Mouse (Mus musculus): Measurements from ENCODE around the gene Sbk1. TPM values are rescaled to one million over a fixed set of nuclear protein-coding genes. Genes with fewer than 3 reads are reported as not detected.

Gene Sbk1
- polyA plus RNA-seq, 1 experiment from 2014 or later = 122 TPM

DNA sequence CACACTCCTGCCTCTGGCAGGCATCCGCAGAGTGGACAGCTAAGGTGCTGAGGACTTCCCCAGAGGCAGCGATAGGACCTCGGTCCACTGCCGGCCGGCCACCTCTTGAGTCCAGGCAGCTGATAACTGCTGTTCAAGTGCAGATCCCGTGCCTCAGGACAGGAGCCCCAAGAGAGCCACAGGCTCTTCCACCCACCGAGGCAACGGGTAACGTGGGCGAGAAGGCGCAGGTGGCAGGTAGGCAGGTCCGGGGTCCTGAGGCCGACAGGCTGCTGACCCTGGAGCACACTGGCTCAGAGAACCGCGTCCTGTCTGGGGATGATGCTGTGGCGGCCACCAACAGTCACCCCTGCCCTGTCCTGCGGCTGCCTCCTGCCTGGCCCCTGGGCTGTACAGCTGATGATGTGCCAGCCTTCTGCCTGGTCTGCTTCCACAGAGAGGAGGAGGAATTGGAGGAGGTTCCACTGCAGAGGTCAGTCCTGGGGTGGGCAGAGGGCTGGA is 23.7 kb upstream of the Sbk1 start:
- 48% methylated on average over 17 of the region's 17 CpGs for WGBS
- H3K4me3 ChIP-seq = peak overlapping the region; percentile 26; the same call in 1 of the 2 replicates
- H3K27ac ChIP-seq = peak overlapping the region; percentile 42; the same call in 1 of the 2 replicates

DNA sequence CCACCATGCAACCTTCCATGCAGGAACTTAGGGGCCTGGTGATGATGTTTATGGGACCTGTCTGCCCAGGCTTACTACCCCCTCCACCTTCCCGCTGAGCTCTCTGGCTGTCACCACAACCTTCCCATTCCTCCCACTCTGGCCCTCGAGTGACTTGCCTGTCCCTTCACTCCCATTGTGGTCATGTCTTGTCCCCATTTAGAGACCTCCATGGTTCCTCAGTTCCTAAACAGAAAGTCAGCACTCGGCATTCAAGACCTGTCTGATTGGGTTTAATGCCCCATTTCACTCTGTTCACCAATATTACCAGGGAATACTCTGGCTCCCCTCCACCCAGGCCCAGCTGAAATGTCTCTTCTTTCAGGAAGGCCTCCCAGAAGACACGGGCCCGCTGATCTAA is 23.3 kb upstream of the Sbk1 start:
- Histone ChIP-seq H3K9me3 (replicated peaks) (no peaks in the 10 kb centered on the region), H3K36me3 (no peaks in the 10 kb centered on the region), H3K4me1 (peaks cover 15% of the 10 kb centered on the region), H3K27me3 (ENCODE audit: low read depth, poor library complexity, severe bottlenecking) (peaks cover 42% of the 10 kb centered on the region), H3K27ac (0 out of 2 replicates have a peak overlapping the region, but pooled peaks have one; percentile 42), H3K4me3 (no peak overlapping the region)
- no peak for DNase-seq (ENCODE audit: low spot score)
- 75% methylated on average over 5 of the region's 5 CpGs for WGBS

More for the DNA sequence above, 23.7 kb upstream of the Sbk1 start:
- H3K27me3 ChIP-seq (ENCODE audit: low read depth, poor library complexity, severe bottlenecking) = peaks cover 42% of the 10 kb centered on the region
- DNase-seq (ENCODE audit: low spot score) = no peak
- no peaks in the 10 kb centered on the region for H3K36me3 ChIP-seq
- H3K9me3 ChIP-seq (replicated peaks) = no peaks in the 10 kb centered on the region
- H3K4me1 ChIP-seq = peaks cover 15% of the 10 kb centered on the region

DNA sequence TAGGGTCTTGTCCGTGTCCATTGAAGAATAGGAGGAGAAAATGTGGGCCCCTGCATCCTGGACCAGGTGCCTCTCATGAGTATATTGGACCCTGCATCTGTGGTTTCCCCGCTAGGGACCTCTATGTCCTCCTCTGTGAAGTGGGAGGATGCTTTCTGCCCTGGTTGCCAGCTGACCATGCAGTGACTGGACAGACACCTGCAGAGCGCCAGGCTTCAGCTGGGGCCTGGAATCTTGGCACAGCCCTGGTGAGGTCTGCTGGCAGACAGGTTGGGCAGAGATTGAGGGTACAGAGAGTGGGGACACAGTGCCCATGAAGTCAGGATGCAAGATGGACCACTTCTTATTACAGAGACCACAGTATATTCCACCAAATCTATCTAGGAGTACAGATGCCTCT is 22.4 kb upstream of the Sbk1 start:
- no peak overlapping the region for H3K4me3 ChIP-seq
- H3K27ac ChIP-seq = no peak overlapping the region
- H3K9me3 ChIP-seq (replicated peaks) = no peaks in the 10 kb centered on the region
- 87% methylated on average over 3 of the region's 3 CpGs for WGBS
- no peaks in the 10 kb centered on the region for H3K36me3 ChIP-seq
- peaks cover 42% of the 10 kb centered on the region for H3K27me3 ChIP-seq (ENCODE audit: low read depth, poor library complexity, severe bottlenecking)
- peaks cover 15% of the 10 kb centered on the region for H3K4me1 ChIP-seq
- no peak for DNase-seq (ENCODE audit: low spot score)

DNA sequence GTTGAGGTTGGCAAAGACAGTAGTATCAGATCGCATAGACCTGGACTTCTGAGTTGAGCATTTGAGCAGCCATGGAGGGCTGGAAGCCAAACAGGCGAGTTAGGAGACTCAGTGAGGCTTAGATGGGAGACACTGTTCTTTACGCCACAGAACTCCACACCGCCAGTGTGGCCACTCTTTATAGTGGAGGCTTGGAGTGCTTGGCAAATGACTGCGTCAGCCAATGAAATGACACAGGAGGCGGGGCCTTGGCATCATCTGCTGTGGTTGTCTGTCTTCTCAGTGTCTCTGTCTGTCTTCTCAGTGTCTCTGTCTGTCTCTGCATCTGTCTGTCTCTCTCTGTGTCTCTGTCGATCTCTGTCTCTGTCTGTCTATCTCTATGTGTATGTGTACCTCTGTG is 21.9 kb upstream of the Sbk1 start:
- H3K9me3 ChIP-seq (replicated peaks) = no peaks in the 10 kb centered on the region
- peaks cover 42% of the 10 kb centered on the region for H3K27me3 ChIP-seq (ENCODE audit: low read depth, poor library complexity, severe bottlenecking)
- WGBS = 76% methylated on average over 7 of the region's 7 CpGs
- H3K4me3 ChIP-seq = no peak overlapping the region
- H3K27ac ChIP-seq = no peak overlapping the region
- peaks cover 15% of the 10 kb centered on the region for H3K4me1 ChIP-seq
- DNase-seq (ENCODE audit: low spot score) = no peak
- no peaks in the 10 kb centered on the region for H3K36me3 ChIP-seq

DNA sequence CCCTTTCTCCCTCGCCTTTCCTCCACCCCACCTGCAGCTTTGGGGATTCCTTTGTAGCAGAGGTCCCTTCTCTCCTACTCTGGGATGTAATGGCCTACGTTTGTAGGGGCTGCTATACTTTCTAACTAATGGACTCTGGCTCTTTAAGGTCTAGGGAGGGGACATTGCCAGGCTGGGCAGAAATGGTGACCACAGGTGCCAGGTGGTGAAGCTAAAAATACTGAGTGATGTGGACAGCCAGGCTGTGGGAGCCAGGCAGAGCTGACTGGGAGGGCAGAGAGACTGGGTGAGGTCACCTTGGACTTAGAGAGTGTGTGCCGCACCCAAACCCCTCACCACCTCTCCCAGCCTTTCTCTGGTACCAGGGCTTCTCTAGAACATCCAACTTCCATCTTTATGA is 20.7 kb upstream of the Sbk1 start:
- peaks cover 15% of the 10 kb centered on the region for H3K4me1 ChIP-seq
- peaks cover 40% of the 10 kb centered on the region for H3K27me3 ChIP-seq (ENCODE audit: low read depth, poor library complexity, severe bottlenecking)
- no peak for DNase-seq (ENCODE audit: low spot score)
- H3K4me3 ChIP-seq = no peak overlapping the region
- WGBS = 69% methylated on average over 3 of the region's 3 CpGs
- H3K9me3 ChIP-seq (replicated peaks) = no peaks in the 10 kb centered on the region
- H3K36me3 ChIP-seq = no peaks in the 10 kb centered on the region
- H3K27ac ChIP-seq = no peak overlapping the region

DNA sequence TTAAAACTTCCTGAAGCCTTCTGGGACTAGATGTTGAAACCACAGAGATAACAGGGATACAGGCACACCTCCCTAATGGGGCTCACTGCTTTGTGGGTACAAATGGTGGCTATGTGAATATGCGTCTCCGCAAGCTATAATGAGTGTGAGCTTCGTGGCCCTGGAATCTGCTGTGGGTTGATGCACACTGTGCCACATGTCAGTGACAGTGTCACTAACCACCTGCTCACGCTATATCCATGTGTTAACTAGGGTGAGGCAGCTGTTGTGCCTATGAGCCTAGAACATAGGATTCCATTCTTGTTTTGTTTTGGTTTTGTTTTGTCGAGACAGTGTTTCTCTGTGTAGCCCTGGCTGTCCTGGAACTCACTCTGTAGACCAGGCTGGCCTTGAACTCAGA is 20.2 kb upstream of the Sbk1 start:
- no peak overlapping the region for H3K4me3 ChIP-seq
- peaks cover 15% of the 10 kb centered on the region for H3K4me1 ChIP-seq
- H3K27ac ChIP-seq = no peak overlapping the region
- no peaks in the 10 kb centered on the region for H3K9me3 ChIP-seq (replicated peaks)
- 88% methylated on average over 5 of the region's 5 CpGs for WGBS
- H3K27me3 ChIP-seq (ENCODE audit: low read depth, poor library complexity, severe bottlenecking) = peaks cover 35% of the 10 kb centered on the region
- H3K36me3 ChIP-seq = no peaks in the 10 kb centered on the region
- no peak for DNase-seq (ENCODE audit: low spot score)

DNA sequence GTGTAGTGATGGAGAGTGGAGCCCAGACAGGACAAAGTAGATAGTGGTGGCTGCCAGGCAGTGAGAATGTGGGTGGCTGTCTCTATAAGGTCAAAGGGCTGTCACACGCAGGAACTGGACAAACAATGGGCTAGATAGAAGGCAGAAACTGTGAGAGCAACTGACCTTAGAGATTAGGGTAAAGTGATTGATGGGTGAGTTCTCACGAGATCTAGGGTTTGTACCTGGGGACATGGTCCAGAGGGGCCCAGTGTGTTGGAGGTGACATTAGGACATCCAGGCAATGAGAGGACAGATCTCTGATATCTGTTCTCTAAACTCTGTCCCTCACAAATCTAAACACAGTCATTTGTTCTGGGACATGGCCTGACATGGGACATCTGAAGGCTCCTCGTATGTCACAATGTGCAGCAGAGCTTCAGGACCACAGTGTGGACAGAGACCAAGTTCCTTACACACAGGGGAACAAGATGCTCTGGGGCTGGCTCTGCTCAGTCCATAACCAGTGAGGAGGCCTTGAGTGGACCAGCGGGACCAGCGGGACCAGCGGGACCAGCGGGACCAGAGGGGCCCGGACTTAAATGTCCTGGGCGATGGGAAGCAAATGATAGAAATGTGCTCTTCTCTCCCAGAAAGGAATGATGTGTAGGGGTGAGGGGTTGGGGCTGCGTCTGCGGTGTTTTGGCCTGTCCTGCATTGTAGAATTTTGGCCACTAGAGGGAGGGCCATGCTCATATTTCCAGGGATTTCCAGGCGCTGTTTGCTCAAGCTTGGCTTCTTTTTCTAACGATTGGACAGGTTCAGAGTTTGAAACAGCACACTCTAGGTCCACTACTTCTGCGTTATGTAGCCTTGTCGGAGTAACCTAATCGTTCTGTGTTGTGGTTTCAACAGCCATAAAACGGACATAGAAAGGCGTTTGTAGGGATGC is 11.9 kb upstream of the Sbk1 start:
- Histone ChIP-seq H3K27me3 (ENCODE audit: low read depth, poor library complexity, severe bottlenecking) (no peaks in the 10 kb centered on the region), H3K27ac (no peak overlapping the region), H3K4me3 (no peak overlapping the region), H3K4me1 (peaks cover 12% of the 10 kb centered on the region), H3K36me3 (no peaks in the 10 kb centered on the region), H3K9me3 (replicated peaks) (no peaks in the 10 kb centered on the region)
- 15% methylated on average over 18 of the region's 18 CpGs for WGBS
- peak; percentile 76 for DNase-seq (ENCODE audit: low spot score)

DNA sequence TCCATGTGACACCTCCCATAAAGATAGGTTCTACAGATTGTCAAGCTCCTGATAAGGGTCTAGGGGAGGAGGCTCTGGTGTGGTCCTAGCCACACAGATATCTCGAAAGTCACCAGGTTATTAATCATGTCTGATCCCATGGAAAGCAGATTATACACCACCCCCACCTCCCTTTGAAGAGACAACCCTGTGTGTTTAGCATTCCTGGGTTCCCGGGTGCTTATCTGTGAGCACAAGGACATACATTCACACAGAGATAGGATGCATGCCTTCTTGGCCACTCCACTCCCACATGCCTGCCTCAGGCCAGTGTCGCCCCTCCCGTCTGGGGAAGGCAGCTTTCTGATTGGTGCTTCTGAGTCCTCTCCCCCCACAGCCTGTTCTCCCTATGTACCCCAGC is 10.6 kb upstream of the Sbk1 start:
- Histone ChIP-seq H3K27me3 (ENCODE audit: low read depth, poor library complexity, severe bottlenecking) (no peaks in the 10 kb centered on the region), H3K27ac (no peak overlapping the region), H3K4me3 (no peak overlapping the region), H3K36me3 (no peaks in the 10 kb centered on the region), H3K4me1 (peaks cover 24% of the 10 kb centered on the region), H3K9me3 (replicated peaks) (no peaks in the 10 kb centered on the region)
- no peak for DNase-seq (ENCODE audit: low spot score)
- 79% methylated on average over 4 of the region's 4 CpGs for WGBS

DNA sequence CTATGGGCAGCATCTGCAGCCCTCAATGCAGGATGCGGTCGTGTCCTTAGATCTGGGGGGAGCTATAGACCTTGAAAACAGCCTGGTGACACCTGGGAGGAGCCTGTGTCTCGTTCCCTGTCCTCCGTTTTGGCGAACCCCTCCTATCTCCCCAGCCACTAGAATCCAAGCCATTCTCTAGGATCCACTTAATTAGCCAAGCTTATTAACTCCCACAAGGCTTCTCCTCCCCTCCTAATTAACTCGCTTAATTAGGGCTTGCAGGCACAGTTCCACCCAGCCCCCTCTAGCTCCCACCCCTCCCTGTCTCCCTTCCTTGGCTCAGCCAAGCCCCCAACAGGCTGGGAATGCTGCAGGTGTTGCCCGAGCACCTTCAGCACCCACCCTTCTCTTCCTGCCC is 8.5 kb upstream of the Sbk1 start:
- no peak for DNase-seq (ENCODE audit: low spot score)
- H3K27me3 ChIP-seq (ENCODE audit: low read depth, poor library complexity, severe bottlenecking) = no peaks in the 10 kb centered on the region; the same call in 1 of the 2 replicates
- peaks cover 29% of the 10 kb centered on the region for H3K4me1 ChIP-seq
- no peak overlapping the region for H3K4me3 ChIP-seq
- no peaks in the 10 kb centered on the region for H3K9me3 ChIP-seq (replicated peaks)
- H3K27ac ChIP-seq = peak overlapping the region; percentile 46; the same call in 1 of the 2 replicates
- 31% methylated on average over 7 of the region's 7 CpGs for WGBS
- H3K36me3 ChIP-seq = no peaks in the 10 kb centered on the region

DNA sequence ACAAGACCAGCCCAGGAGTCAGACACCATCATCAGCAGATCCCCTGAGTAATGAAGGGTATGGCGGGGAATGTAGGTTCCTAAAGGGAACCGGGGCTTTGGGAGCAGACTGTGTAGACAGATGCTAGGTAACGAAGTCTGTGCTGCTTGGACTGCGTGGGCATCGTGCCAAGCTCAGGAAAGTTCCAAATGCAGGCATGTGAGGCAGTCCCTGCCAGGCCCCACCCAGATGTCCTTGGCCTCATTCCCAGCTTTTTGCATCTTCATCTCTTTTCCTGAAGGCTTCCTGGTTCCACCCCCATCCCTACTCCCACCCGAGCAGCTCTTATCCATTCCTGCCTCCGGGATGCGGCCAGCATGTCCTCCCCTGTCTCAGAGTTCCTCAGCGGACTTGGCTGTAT is 6.5 kb upstream of the Sbk1 start:
- Histone ChIP-seq H3K9me3 (replicated peaks) (no peaks in the 10 kb centered on the region), H3K36me3 (no peaks in the 10 kb centered on the region), H3K27ac (peak overlapping the region; percentile 79), H3K27me3 (ENCODE audit: low read depth, poor library complexity, severe bottlenecking) (peaks cover 10% of the 10 kb centered on the region; the same call in 1 of the 2 replicates), H3K4me1 (peaks cover 32% of the 10 kb centered on the region), H3K4me3 (no peak overlapping the region)
- WGBS = 73% methylated on average over 9 of the region's 9 CpGs
- DNase-seq (ENCODE audit: low spot score) = no peak

DNA sequence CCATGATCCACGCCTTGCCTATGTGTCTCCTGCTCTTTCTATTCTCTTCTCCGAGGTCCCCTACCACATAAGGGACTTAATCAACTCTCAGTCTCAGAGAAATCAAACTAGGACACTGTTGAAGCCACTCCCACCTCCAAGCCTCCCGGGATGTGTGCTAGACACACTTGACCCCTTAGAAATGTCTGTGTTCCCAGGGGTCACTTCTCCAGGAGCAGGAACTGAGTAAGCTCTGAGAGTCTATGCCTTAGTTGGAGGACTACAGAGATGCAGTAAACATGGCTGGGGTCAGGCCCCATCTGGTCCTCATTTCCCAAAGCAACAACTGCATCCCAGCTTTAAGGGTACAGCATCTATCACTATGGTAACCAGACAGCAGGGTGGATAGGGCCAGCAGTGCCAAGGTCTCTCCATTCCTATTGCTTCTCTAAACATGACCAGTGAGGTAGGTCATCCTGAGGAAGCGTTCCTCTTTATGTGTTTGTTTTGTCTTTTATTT is 6.0 kb upstream of the Sbk1 start:
- Histone ChIP-seq H3K4me1 (peaks cover 37% of the 10 kb centered on the region), H3K27me3 (ENCODE audit: low read depth, poor library complexity, severe bottlenecking) (peaks cover 10% of the 10 kb centered on the region; the same call in 1 of the 2 replicates), H3K36me3 (no peaks in the 10 kb centered on the region), H3K4me3 (no peak overlapping the region), H3K27ac (peak overlapping the region; percentile 79), H3K9me3 (replicated peaks) (no peaks in the 10 kb centered on the region)
- peak; percentile 56 for DNase-seq (ENCODE audit: low spot score)
- 69% methylated on average over 4 of the region's 4 CpGs for WGBS

DNA sequence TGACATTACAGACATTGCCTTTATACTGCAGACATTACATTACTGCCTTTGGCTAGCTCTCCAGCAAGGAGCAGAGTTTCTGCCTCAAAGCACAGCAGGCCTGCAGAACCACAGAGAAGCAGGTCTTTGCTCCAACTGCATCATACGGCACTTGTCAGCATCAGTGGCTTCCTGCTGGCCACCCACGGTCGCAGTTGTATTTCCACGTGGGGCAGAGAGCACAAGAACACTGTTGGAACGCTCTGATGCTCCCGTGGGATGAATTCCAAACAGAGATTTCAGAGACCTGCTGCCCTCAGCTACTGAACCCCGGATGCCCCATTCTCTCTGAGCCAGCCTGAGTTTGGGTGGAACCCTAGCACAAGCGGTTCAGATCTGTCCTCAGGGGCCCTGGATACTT is 4.8 kb upstream of the Sbk1 start:
- no peaks in the 10 kb centered on the region for H3K36me3 ChIP-seq
- 79% methylated on average over 8 of the region's 8 CpGs for WGBS
- no peak overlapping the region; the same call in 1 of the 2 replicates for H3K27ac ChIP-seq
- H3K4me1 ChIP-seq = peaks cover 44% of the 10 kb centered on the region
- peaks cover 10% of the 10 kb centered on the region; the same call in 1 of the 2 replicates for H3K27me3 ChIP-seq (ENCODE audit: low read depth, poor library complexity, severe bottlenecking)
- no peaks in the 10 kb centered on the region for H3K9me3 ChIP-seq (replicated peaks)
- no peak for DNase-seq (ENCODE audit: low spot score)
- no peak overlapping the region for H3K4me3 ChIP-seq

DNA sequence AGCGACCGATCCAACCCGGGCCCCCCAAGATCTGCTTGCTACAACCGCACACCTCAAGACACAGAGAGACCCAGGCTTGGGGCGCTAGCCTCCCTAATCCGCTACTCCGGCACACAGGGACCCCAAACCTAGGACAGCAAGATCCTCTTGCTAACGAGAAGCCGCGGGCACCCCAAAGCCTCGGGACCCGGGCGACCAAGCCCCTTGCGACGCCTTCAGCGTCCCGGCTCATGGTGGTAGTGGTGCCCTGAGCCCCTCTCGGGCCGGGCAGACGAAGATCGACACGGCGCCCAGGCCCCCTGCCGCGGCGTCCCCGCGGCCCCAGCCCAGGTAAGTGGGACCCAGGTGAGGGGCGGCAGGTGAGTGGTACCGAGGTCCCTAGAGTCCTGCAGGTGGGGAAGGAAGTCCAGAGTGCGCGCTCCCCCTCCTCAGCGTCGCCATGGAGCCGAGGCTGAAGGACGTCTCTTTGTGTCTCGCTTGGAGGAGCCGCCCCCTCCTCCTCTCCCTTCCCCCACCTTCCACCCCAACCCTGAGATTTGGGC is 422 bp downstream of the Sbk1 start:
- WGBS = 1% methylated on average over 38 of the region's 38 CpGs
- peaks cover 10% of the 10 kb centered on the region; the same call in 1 of the 2 replicates for H3K27me3 ChIP-seq (ENCODE audit: low read depth, poor library complexity, severe bottlenecking)
- H3K36me3 ChIP-seq = peaks cover 39% of the 10 kb centered on the region
- peak overlapping the region; percentile 98 for H3K27ac ChIP-seq
- H3K4me3 ChIP-seq = peak overlapping the region; percentile 96
- H3K9me3 ChIP-seq (replicated peaks) = no peaks in the 10 kb centered on the region
- DNase-seq (ENCODE audit: low spot score) = no peak
- H3K4me1 ChIP-seq = peaks cover 62% of the 10 kb centered on the region

Data from limb, embryonic 10.5 days (tissue).